ENCODE assay signal across 13 mouse cellular contexts in genomic region chr1:193200640-193201382, GRCm38 (mm10). TPM values are rescaled to one million over a fixed set of nuclear protein-coding genes. Genes with fewer than 3 reads are reported as not detected.
A peak's percentile ranks its signal among the peaks of the same experiment; 100 is the strongest.
DNase-seq lines count a peak whose midpoint lies in the region; ATAC-seq and TF ChIP-seq lines count a peak whose summit lies in the region.
"Had no signal": no experiment of that assay in that cellular context is flagged by ENCODE, and none has a peak within 500 bp of the region (broad histone marks: within the 10 kb centered on the region; RNA-seq: fewer than 3 reads in every experiment).

No protein-coding gene starts in this region.

- 26% methylated on average over 8 of the region's 8 CpGs for WGBS in liver, embryonic 15.5 days (ENCODE audit: insufficient replicate concordance)
- WGBS in spleen, adult 2 months: 3% methylated on average over 8 of the region's 8 CpGs
- WGBS in hindbrain, embryonic 13.5 days: 86% methylated on average over 8 of the region's 8 CpGs
- WGBS in heart, embryonic 11.5 days (ENCODE audit: insufficient replicate concordance): 76% methylated on average over 8 of the region's 8 CpGs

- H3K27me3 ChIP-seq in MEL (ENCODE audit: control insufficient read depth in 1 of 2, insufficient read depth in 2 of 2, low read length in 2 of 2): no peaks in the 10 kb centered on the region; a peak in 1 of 4 replicates
- no peaks in the 10 kb centered on the region for H3K27me3 ChIP-seq in liver, embryonic 15.5 days
- no peaks in the 10 kb centered on the region for H3K27me3 ChIP-seq in spleen, adult 2 months (ENCODE audit: control insufficient read depth, insufficient read depth, low read length)
- H3K27me3 ChIP-seq in hindbrain, embryonic 13.5 days: no peaks in the 10 kb centered on the region
- no peaks in the 10 kb centered on the region for H3K27me3 ChIP-seq in heart, embryonic 11.5 days (ENCODE audit: control insufficient read depth, insufficient read depth, low read length)
- H3K27me3 ChIP-seq: stomach, embryonic 15.5 days had no signal

- peaks cover 0 to 30% of the 10 kb centered on the region in 2 experiments; a peak in 3 of 4 replicates for H3K4me1 ChIP-seq in MEL (ENCODE audit: control insufficient read depth in 1 of 2, insufficient read depth in 2 of 2, low read length in 2 of 2)
- H3K4me1 ChIP-seq in liver, embryonic 15.5 days (replicated peaks): peaks cover 17% of the 10 kb centered on the region
- H3K4me1 ChIP-seq in spleen, adult 2 months (ENCODE audit: control insufficient read depth, insufficient read depth, insufficient read length): peaks cover 23% of the 10 kb centered on the region; the same call in 1 of the 2 replicates
- 0 out of 2 replicates have a peak, but pooled peaks cover 3% of the 10 kb centered on the region for H3K4me1 ChIP-seq in hindbrain, embryonic 13.5 days (replicated peaks)
- no peaks in the 10 kb centered on the region for H3K4me1 ChIP-seq in heart, embryonic 11.5 days (ENCODE audit: control insufficient read depth, insufficient read depth, low read length)
- H3K4me1 ChIP-seq: stomach, embryonic 15.5 days had no signal

- H3K9ac ChIP-seq in MEL (ENCODE audit: control insufficient read depth, low read depth, low read length, poor library complexity, severe bottlenecking): peak overlapping the region; percentile 62
- H3K9ac ChIP-seq in liver, embryonic 15.5 days: no peak overlapping the region; the same call in 1 of the 2 replicates
- no peak overlapping the region for H3K9ac ChIP-seq in hindbrain, embryonic 13.5 days
- no peak overlapping the region for H3K9ac ChIP-seq in heart, embryonic 11.5 days (ENCODE audit: low read depth, low read length)
- H3K9ac ChIP-seq: hindbrain, embryonic 14.5 days; stomach, embryonic 15.5 days had no signal

- H3K27ac ChIP-seq in MEL (ENCODE audit: control insufficient read depth, low read depth, low read length): peak overlapping the region; percentile 89
- H3K27ac ChIP-seq in liver, embryonic 15.5 days (replicated peaks): peak overlapping the region; percentile 78
- H3K27ac ChIP-seq in spleen, adult 2 months (ENCODE audit: insufficient read depth, low read length): peak overlapping the region; percentile 99
- H3K27ac ChIP-seq in hindbrain, embryonic 13.5 days: no peak overlapping the region
- H3K27ac ChIP-seq in heart, embryonic 11.5 days (ENCODE audit: low read depth, low read length): no peak overlapping the region
- H3K27ac ChIP-seq: hindbrain, embryonic 14.5 days; stomach, embryonic 15.5 days had no signal

- ATAC-seq in liver, embryonic 15.5 days (ENCODE audit: insufficient read depth): no peak
- no peak for ATAC-seq in hindbrain, embryonic 13.5 days (ENCODE audit: low FRiP score)
- no peak for ATAC-seq in heart, embryonic 11.5 days (replicated peaks; ENCODE audit: insufficient number of reproducible peaks, low FRiP score, low TSS enrichment)

- TF ChIP-seq RAD21 in MEL (IDR thresholded peaks at IDR 0.05; ENCODE audit: low read depth, low read length): no peak

- peak in 1 of 2 experiments; percentile 18; a peak in 1 of 4 replicates for TF ChIP-seq EP300 in MEL (IDR thresholded peaks at IDR 0.05; ENCODE audit: low read depth in 1 of 2, low read length in 2 of 2)

- no peak for TF ChIP-seq POLR2A in MEL (IDR thresholded peaks at IDR 0.05; ENCODE audit: control insufficient read depth in 1 of 2, insufficient read depth in 1 of 2, low read depth in 1 of 2, low read length in 2 of 2, poor library complexity in 1 of 2)
- no peak; the same call in 1 of the 2 replicates for TF ChIP-seq POLR2A in spleen, adult 2 months (IDR thresholded peaks at IDR 0.05; ENCODE audit: low read depth, low read length)

- peak overlapping the region; percentile 26 for H3K4me2 ChIP-seq in liver, embryonic 15.5 days
- H3K4me2 ChIP-seq in hindbrain, embryonic 13.5 days: no peak overlapping the region
- H3K4me2 ChIP-seq in heart, embryonic 11.5 days: no peak overlapping the region
- H3K4me2 ChIP-seq: hindbrain, embryonic 14.5 days; stomach, embryonic 15.5 days had no signal

- no peaks in the 10 kb centered on the region for H3K79me2 ChIP-seq in MEL (ENCODE audit: control insufficient read depth, insufficient read depth, low read length, poor library complexity)

- peaks cover 0 to 21% of the 10 kb centered on the region in 2 experiments; a peak in 2 of 4 replicates for H3K36me3 ChIP-seq in MEL (ENCODE audit: control insufficient read depth in 1 of 2, insufficient read depth in 2 of 2, low read length in 2 of 2)
- H3K36me3 ChIP-seq in liver, embryonic 15.5 days (replicated peaks): no peaks in the 10 kb centered on the region
- H3K36me3 ChIP-seq in spleen, adult 2 months (ENCODE audit: control insufficient read depth, insufficient read depth, low read length): peaks cover 30% of the 10 kb centered on the region
- H3K36me3 ChIP-seq in hindbrain, embryonic 13.5 days: no peaks in the 10 kb centered on the region
- H3K36me3 ChIP-seq in heart, embryonic 11.5 days (ENCODE audit: control insufficient read depth, insufficient read depth, low read length): no peaks in the 10 kb centered on the region
- H3K36me3 ChIP-seq: stomach, embryonic 15.5 days had no signal

- no peak for TF ChIP-seq CTCF in MEL (IDR thresholded peaks at IDR 0.05 in 2 of 3, conservative IDR thresholded peaks at IDR 0.05 in 1 of 3; ENCODE audit: control insufficient read depth in 1 of 3, insufficient read depth in 1 of 3, low read depth in 2 of 3, low read length in 3 of 3, poor library complexity in 1 of 3, severe bottlenecking in 1 of 3)
- no peak for TF ChIP-seq CTCF in spleen, adult 2 months (IDR thresholded peaks at IDR 0.05; ENCODE audit: extremely low read depth, insufficient read depth, insufficient read length, insufficient replicate concordance)

- peak; percentile 83 for DNase-seq in CD4-positive helper T cell, adult 2 months (ENCODE audit: low read depth, low spot score)
- DNase-seq in MEL (ENCODE audit: low read depth, low spot score): peak; percentile 12
- peak in 1 of 2 experiments; percentile 52 for DNase-seq in spleen, adult 2 months (ENCODE audit: low read depth in 1 of 2, low spot score in 2 of 2)
- DNase-seq in frontal cortex, postnatal 10 days (ENCODE audit: low spot score in 2 of 2): no peak
- DNase-seq: cerebellum, postnatal 10 days; gastrocnemius, postnatal 14 days; kidney, postnatal 10 days; midbrain, embryonic 14.5 days had no signal

- peak overlapping the region; percentile 9 to 50 for H3K4me3 ChIP-seq in MEL (ENCODE audit: control insufficient read depth in 1 of 2, insufficient read depth in 1 of 2, low read depth in 2 of 2, low read length in 2 of 2)
- H3K4me3 ChIP-seq in liver, embryonic 15.5 days (replicated peaks): peak overlapping the region; percentile 40
- peak overlapping the region; percentile 85 for H3K4me3 ChIP-seq in spleen, adult 2 months (ENCODE audit: extremely low read depth, insufficient read depth, insufficient read length)
- no peak overlapping the region for H3K4me3 ChIP-seq in hindbrain, embryonic 13.5 days
- H3K4me3 ChIP-seq in heart, embryonic 11.5 days (ENCODE audit: low read depth, low read length): no peak overlapping the region
- H3K4me3 ChIP-seq: stomach, embryonic 15.5 days had no signal

- H3K9me3 ChIP-seq in MEL (replicated peaks; ENCODE audit: insufficient read depth, low read length): no peaks in the 10 kb centered on the region
- H3K9me3 ChIP-seq in liver, embryonic 15.5 days (replicated peaks): no peaks in the 10 kb centered on the region
- H3K9me3 ChIP-seq in hindbrain, embryonic 13.5 days: no peaks in the 10 kb centered on the region
- H3K9me3 ChIP-seq in heart, embryonic 11.5 days (replicated peaks; ENCODE audit: control insufficient read depth, low read length): no peaks in the 10 kb centered on the region
- H3K9me3 ChIP-seq: stomach, embryonic 15.5 days had no signal

TF ChIP-seq in MEL, 35 proteins besides CTCF, POLR2A, EP300 and RAD21 (continues in another document):
- no peak for TF ChIP-seq MEF2A (IDR thresholded peaks at IDR 0.05; ENCODE audit: extremely low read depth, insufficient replicate concordance, low read depth, low read length, poor library complexity, severe bottlenecking)

RNA-seq across cellular contexts. Expression of gene Traf3ip3, which starts 0.7 kb away (rescaled TPM):
- 5.2 and 7.2 TPM in 2 replicates for total RNA-seq in MEL (2012; rRNA removed)
- polyA plus RNA-seq in MEL (2012; ENCODE audit: insufficient read depth in 1 of 2, insufficient read length in 2 of 2, low read depth in 1 of 2, low replicate concordance in 2 of 2, missing spikeins in 1 of 2): 1 to 10 TPM in 1 of 2 experiments, not detected in 1; 9.7 TPM
- 7.5 and 10.2 TPM in 2 replicates for polyA plus RNA-seq in liver, embryonic 15.5 days (2015; fragmentation: Nextera tagmentation; extraction: Ambion mirVana)
- 62.7 and 62.8 TPM in 2 replicates for polyA plus RNA-seq in spleen, adult 2 months (2012; rRNA removed)
- 2.1 and 2.8 TPM in 2 replicates for polyA plus RNA-seq in hindbrain, embryonic 13.5 days (2015; fragmentation: Nextera tagmentation; extraction: Ambion mirVana)
- polyA plus RNA-seq in heart, embryonic 11.5 days (2014; fragmentation: Nextera tagmentation; extraction: Ambion mirVana): 2.0 and 2.1 TPM in 2 replicates

RNA-seq across cellular contexts. Expression of gene Lamb3, which starts 6.7 kb away (rescaled TPM):
- total RNA-seq in MEL (2012; rRNA removed): 0.35 TPM in 1 of 2 replicates, not detected in the other
- under 1 TPM in 1 of 2 experiments, not detected in 1; 0.03 TPM for polyA plus RNA-seq in MEL (2012; ENCODE audit: insufficient read depth in 1 of 2, insufficient read length in 2 of 2, low read depth in 1 of 2, low replicate concordance in 2 of 2, missing spikeins in 1 of 2)
- 0.63 and 0.75 TPM in 2 replicates for polyA plus RNA-seq in liver, embryonic 15.5 days (2015; fragmentation: Nextera tagmentation; extraction: Ambion mirVana)
- 3.4 and 4.6 TPM in 2 replicates for polyA plus RNA-seq in spleen, adult 2 months (2012; rRNA removed)
- 0.18 and 0.73 TPM in 2 replicates for polyA plus RNA-seq in hindbrain, embryonic 13.5 days (2015; fragmentation: Nextera tagmentation; extraction: Ambion mirVana)
- polyA plus RNA-seq in heart, embryonic 11.5 days (2014; fragmentation: Nextera tagmentation; extraction: Ambion mirVana): 0.64 and 1.2 TPM in 2 replicates

RNA-seq across cellular contexts. Expression of gene A130010J15Rik, which starts 33.0 kb away (rescaled TPM):
- total RNA-seq in MEL (2012; rRNA removed): 12.5 and 13.2 TPM in 2 replicates
- polyA plus RNA-seq in MEL (2012; ENCODE audit: insufficient read depth in 1 of 2, insufficient read length in 2 of 2, low read depth in 1 of 2, low replicate concordance in 2 of 2, missing spikeins in 1 of 2): 1 to 10 TPM in 1 of 2 experiments, not detected in 1; 5.8 TPM
- 3.8 and 3.9 TPM in 2 replicates for polyA plus RNA-seq in liver, embryonic 15.5 days (2015; fragmentation: Nextera tagmentation; extraction: Ambion mirVana)
- 1.8 TPM in 2 replicates for polyA plus RNA-seq in spleen, adult 2 months (2012; rRNA removed)
- 12.9 and 13.5 TPM in 2 replicates for polyA plus RNA-seq in hindbrain, embryonic 13.5 days (2015; fragmentation: Nextera tagmentation; extraction: Ambion mirVana)
- 11.9 and 14.2 TPM in 2 replicates for polyA plus RNA-seq in heart, embryonic 11.5 days (2014; fragmentation: Nextera tagmentation; extraction: Ambion mirVana)

RNA-seq across cellular contexts. Expression of gene Irf6, which starts 47.9 kb away (rescaled TPM):
- 0.03 and 0.15 TPM in 2 replicates for total RNA-seq in MEL (2012; rRNA removed)
- under 1 TPM in 1 of 2 experiments, not detected in 1; 0.19 TPM for polyA plus RNA-seq in MEL (2012; ENCODE audit: insufficient read depth in 1 of 2, insufficient read length in 2 of 2, low read depth in 1 of 2, low replicate concordance in 2 of 2, missing spikeins in 1 of 2)
- 2.4 and 2.6 TPM in 2 replicates for polyA plus RNA-seq in liver, embryonic 15.5 days (2015; fragmentation: Nextera tagmentation; extraction: Ambion mirVana)
- polyA plus RNA-seq in spleen, adult 2 months (2012; rRNA removed): 1.5 and 2.4 TPM in 2 replicates
- 0.62 and 0.82 TPM in 2 replicates for polyA plus RNA-seq in hindbrain, embryonic 13.5 days (2015; fragmentation: Nextera tagmentation; extraction: Ambion mirVana)
- 3.2 and 3.6 TPM in 2 replicates for polyA plus RNA-seq in heart, embryonic 11.5 days (2014; fragmentation: Nextera tagmentation; extraction: Ambion mirVana)

Comparison
In these comparisons a context has a peak if more than half of its experiments do, and no peak if none do; other contexts are left out.
1. DNase-seq: peak in CD4-positive helper T cell, adult 2 months (single experiment) and MEL (single experiment); none in frontal cortex, postnatal 10 days (0 of 2).
2. H3K27ac ChIP-seq: peak in MEL (single experiment), liver, embryonic 15.5 days (single experiment) and spleen, adult 2 months (single experiment); none in hindbrain, embryonic 13.5 days (single experiment) and heart, embryonic 11.5 days (single experiment).
3. H3K4me3 ChIP-seq: peak in MEL (2 of 2), liver, embryonic 15.5 days (single experiment) and spleen, adult 2 months (single experiment); none in hindbrain, embryonic 13.5 days (single experiment) and heart, embryonic 11.5 days (single experiment).